Mouse (Mus musculus): Measurements from ENCODE around the gene Sh3glb1.
A peak's percentile ranks its signal among the peaks of the same experiment; 100 is the strongest.
"Not testable (repeated sequence)": the region's sequence is repeated elsewhere in the genome, so short reads cannot be mapped to it uniquely, and the experiment has no call there.

Gene Sh3glb1

DNA sequence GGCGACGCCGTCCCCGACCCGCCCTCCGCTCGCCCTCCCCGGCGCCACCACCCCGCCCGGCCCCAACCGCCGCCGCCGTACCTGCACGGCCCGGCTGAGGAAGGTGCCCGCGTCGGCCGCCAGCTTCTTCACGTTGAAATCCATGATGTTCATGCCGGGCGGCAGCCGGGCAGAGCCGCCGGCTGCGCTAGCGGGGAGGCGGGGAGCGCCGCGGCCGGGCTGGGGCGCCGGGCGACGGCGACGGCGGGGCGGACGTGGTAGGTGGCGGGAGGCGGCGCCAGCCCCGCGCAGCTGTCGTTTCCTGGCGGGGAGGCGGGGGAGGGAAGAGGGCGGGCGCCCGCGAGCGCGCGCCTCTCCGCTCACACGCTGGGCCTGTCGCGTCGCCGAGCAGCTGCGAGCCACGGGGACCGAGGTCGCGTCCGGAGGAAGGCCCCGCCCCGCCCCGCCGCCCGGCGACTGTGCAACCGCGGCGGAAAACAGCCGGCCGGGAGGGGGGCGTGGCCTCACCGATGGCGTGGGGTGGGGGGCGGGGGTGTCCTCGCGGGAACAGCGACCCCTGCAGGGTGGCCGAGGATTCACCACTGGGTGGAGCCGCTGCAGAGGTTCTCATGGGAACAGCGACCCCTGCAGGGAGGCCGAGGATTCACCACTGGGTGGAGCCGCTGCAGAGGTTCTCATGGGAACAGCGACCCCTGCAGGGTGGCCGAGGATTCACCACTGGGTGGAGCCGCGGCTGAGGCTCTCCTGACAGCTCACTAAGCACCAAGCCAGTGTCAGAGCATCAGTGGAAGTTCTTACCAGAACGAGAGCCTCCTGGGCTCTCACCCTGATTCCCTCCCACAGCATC lies at the start of gene Sh3glb1:
TSS of gene Sh3glb1 (minus strand) at position 435 of the 847 bp plus-strand sequence.
- peak; percentile 100 for DNase-seq (ENCODE audit: low spot score)

- no peak for DNase-seq (ENCODE audit: low spot score)
Measured at GRCm38 (mm10) chr3:144765161-144765560, 45.0 kb upstream of the Sh3glb1 start.

DNA sequence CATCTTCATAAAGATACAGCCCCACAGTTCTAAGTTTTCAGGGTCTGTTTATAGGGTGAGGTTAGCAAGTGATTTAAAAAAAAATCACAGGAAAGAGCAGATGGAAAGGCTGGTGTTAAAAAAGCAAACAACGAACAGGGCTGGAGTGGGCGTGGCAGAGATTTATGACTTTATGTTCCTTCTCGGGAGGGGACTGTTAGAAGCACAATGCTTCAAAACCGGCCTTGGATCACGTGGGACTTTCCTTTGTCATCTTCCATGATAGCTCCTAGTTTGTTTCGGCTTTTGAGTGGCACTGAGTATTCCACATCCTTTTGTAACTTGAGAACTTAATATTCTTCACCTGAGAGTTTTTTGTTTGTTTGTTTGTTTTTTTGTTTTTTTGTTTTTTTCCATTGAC lies 41.3 kb upstream of the Sh3glb1 start:
- no peak for DNase-seq (ENCODE audit: low spot score)

DNA sequence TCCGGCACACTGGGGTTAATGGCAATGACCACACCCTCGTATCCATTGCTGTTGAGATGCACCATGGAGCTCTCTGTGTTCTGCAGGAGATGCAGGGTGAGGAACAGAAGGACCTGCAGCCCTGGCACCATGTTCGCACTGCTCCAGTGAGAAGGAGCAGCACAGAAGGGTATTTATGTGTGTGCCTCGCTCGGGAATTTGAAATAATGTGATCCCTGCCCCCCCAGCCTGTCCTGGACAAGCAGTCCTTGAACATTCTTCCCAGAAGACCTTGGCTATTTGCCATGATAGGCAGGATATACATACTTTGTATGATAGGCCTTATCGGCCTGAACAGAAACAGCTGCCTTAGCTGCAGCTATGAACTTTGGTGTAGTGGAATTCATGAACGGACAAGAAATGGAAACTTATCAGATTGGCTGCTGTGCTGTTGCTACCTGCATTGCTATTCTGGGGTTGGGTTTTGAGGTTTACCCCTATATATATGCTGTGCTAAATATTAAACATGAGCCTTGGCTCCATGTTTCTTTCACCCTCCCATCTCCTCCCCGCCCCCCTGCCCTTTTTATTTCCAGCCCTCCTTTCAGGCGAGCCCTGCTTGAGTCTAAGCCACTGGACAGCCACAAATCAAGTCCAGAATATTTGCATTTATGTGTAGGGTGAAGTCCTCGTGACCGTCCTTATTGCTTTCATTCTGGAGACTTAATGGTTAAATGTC lies 40.6 kb upstream of the Sh3glb1 start, which contains the start of gene Clca3a1:
TSS of gene Clca3a1 (minus strand) at position 386 of the 718 bp plus-strand sequence.
- peak; percentile 43 for DNase-seq (ENCODE audit: low spot score)

DNA sequence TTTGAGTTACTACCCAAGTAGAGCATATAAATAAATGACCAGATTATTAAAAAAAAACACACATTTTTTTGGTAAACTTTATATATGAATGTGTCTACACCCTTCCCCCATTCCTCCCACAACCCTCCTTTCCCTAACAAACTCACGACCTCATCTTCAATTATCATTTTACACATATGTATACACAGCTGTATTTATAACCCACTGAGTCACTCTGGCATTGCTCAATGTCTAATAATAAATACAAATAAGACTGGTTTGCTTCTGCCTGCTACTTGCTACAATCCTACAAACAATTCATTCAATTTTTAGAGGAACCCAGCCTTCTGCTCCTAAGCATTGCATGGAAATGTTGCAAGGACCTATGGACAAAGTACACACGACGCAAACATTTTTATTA lies 39.6 kb upstream of the Sh3glb1 start:
- DNase-seq (ENCODE audit: low spot score), result no peak

GRCm38 (mm10) chr3:144756103-144756502 lies 36.0 kb upstream of the Sh3glb1 start:
- peak; percentile 42 for DNase-seq (ENCODE audit: low spot score)

DNA sequence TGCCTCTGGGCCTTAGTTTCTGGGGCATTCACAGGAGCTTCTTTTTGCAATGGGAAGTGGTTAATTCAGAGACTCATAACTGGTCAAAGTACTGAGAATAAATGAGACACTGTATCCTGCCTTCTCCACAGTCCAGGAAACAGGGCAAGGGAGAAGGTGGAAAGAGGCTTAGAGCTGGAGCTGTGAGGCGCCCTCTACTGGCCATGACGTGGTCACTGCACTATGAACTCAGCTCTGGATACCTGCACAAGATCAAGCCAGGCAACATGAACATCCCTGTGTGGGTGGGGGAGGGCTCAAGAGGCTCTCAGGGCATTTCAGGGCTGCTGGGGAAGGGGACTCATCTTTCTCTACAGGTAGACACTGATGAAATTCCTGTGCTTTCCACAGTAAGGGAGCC lies 33.0 kb upstream of the Sh3glb1 start:
- DNase-seq (ENCODE audit: low spot score), result peak; percentile 52

- DNase-seq (ENCODE audit: low spot score), result not testable (repeated sequence)
Measured at GRCm38 (mm10) chr3:144749062-144749963, 29.2 kb upstream of the Sh3glb1 start.

DNA sequence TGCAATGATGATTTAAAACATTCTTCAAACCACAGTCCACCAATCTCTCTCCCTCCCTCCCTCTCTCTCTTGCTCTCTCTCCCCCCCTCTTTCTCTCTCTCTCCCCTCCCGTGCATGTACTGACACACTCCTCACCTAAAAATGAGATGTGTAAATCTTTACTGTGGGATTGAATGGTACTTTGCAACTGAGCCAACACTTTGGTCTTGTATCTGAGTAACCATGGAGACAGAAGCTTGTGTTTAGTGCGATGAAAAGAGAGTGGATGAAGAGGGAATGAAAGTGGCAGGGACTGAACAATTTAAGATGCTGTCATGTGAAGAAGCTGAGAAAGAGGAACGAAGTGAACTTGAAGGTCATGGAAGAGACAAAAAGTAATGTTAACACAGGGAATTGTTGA lies 27.6 kb upstream of the Sh3glb1 start:
- DNase-seq (ENCODE audit: low spot score), result not testable (repeated sequence)

GRCm38 (mm10) chr3:144738396-144738795 lies 18.3 kb upstream of the Sh3glb1 start:
- DNase-seq (ENCODE audit: low spot score), result not testable (repeated sequence)

DNA sequence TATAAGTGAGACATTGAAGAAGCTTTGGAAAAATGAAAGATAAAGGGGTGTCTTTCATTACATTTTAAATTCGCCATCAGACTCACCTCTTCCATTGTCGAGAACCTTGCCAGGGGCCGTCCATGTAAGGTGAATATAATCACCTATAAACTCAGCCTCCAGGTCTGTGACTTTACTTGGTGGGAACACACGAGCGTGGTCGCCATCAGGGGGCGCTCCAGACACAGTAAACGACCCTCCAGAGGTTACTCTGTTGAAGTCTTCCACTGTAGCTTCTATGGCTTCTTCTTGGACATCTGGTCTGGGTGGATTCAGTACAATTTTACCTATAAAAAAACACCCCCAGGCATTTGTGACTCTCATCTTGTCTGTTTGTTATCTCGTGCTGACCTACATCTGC lies 16.7 kb upstream of the Sh3glb1 start:
- peak; percentile 81 for DNase-seq (ENCODE audit: low spot score)

- peak; percentile 66 for DNase-seq (ENCODE audit: low spot score)
Measured at GRCm38 (mm10) chr3:144723455-144723854, 3.3 kb upstream of the Sh3glb1 start.

DNA sequence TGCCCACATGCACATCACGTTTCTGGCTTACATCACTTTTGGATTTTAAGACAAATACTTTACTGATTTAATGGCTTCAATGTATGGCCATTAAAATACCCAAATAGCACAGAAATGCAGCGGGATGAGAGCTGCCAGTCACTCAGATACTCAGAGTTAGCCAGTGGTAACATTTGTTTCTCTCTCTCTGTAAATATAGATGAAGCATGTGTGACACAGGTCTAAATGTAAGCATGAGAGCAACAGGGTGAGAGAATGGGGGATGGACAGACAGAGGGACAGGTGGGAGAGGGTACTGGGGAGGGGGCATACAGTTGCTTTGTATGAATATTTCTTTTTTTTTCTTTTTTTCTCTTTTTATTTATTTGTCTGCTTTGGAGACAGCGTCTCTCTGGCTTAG lies 2.4 kb upstream of the Sh3glb1 start:
- DNase-seq (ENCODE audit: low spot score), result not testable (repeated sequence)

- DNase-seq (ENCODE audit: low spot score), result no peak
Measured at GRCm38 (mm10) chr3:144721860-144722256, 1.7 kb upstream of the Sh3glb1 start.

- no peak for DNase-seq (ENCODE audit: low spot score)
Measured at GRCm38 (mm10) chr3:144721077-144721859, 1.1 kb upstream of the Sh3glb1 start.

DNA sequence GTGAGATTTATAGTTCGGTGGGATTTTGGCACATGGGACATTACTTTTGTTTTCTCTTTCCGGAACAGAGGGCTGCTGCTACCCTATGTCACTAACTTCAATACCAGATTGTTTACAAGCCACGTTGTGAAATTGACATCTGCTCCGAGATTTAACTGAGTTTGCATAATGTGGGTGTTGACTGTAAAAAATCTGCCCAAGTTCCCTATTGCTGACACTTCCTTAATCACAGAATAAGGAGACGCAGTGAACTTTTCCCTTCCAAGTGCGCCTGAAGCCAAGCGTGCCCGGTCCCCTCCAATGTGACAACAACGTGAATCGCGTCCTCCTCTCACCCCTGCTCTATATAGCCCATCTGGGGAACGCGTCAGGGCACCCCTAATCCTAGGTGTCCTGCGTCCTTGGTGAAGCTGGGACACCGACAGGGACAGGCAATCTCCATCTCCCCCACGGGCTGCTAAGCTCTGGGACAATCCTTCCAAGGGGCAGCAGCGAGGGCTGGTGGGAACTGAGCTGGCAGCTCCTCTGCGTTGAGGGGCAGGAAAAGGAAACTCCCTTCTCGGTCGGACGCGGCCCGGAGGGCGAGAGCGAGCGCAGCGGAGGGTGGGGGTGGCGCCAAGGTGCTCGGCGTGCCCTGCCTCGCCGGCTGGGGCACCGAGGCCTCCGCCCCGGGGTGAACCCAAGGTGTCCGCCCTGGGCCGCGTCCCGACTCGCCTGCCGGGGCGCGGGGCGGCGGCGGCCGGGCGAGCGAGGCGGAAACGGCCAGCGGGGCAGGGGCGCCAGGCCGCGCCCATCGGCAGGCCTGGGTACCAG lies 841 bp downstream of the Sh3glb1 start:
- peak; percentile 75 for DNase-seq (ENCODE audit: low spot score)

GRCm38 (mm10) chr3:144718706-144719087 lies 1.4 kb downstream of the Sh3glb1 start:
- DNase-seq (ENCODE audit: low spot score), result no peak

DNA sequence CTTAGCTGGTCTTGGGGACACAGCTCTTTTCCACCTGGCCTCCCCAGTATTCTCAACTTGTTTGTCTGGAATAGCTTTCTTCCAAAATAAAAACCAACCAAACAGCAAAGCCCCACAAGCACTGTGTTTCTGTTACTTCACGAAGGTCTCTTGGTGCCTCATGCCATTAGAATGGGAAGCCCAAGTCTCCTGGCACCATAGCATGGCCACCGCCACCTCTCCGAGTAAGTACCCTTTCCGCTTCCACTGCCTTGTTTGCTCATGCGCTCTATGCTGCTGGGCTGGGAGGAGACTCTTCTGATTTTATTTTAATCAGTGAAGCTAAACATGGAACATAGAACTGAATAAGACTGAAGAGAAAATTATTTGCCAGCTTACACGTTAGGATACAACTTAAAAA lies 2.3 kb downstream of the Sh3glb1 start:
- DNase-seq (ENCODE audit: low spot score), result no peak

GRCm38 (mm10) chr3:144717121-144717520 lies 3.0 kb downstream of the Sh3glb1 start:
- DNase-seq (ENCODE audit: low spot score), result no peak

- no peak for DNase-seq (ENCODE audit: low spot score)
Measured at GRCm38 (mm10) chr3:144715901-144716300, 4.2 kb downstream of the Sh3glb1 start.
